Mouse (Mus musculus): Measurements from ENCODE around the gene Tmem167b. TPM values are rescaled to one million over a fixed set of nuclear protein-coding genes. Genes with fewer than 3 reads are reported as not detected.
A peak's percentile ranks its signal among the peaks of the same experiment; 100 is the strongest.

Tmem167b gene
- polyA plus RNA-seq (2012; rRNA removed): 10.8 and 14.8 TPM in 2 replicates
- polyA plus RNA-seq (2014; fragmentation: Nextera tagmentation; extraction: Ambion mirVana): 43.9 and 48.2 TPM in 2 replicates

GRCm38 (mm10) chr3:108562133-108562730 is at the start of gene Tmem167b:
Gene Tmem167b (minus strand): TSS chr3:108562466.
- peak; percentile 97 for ATAC-seq (ENCODE audit: low FRiP score, low read depth)
- Histone ChIP-seq H3K4me3 (replicated peaks; ENCODE audit: low read length) (peak within 1 kb of the TSS; percentile 68), H3K4me2 (replicated peaks; ENCODE audit: low read depth, low read length, severe bottlenecking) (peak within 1 kb of the TSS; percentile 89), H3K4me1 (ENCODE audit: control insufficient read depth, insufficient read depth, low read length) (peaks cover 12% of the 10 kb centered on the region; the same call in 1 of the 2 replicates), H3K27me3 (ENCODE audit: control insufficient read depth, insufficient read depth, low read length) (no peaks in the 10 kb centered on the region), H3K27ac (replicated peaks; ENCODE audit: low read depth, low read length) (peak within 1 kb of the TSS; percentile 88), H3K9ac (ENCODE audit: low read depth, low read length, severe bottlenecking) (peak within 1 kb of the TSS; percentile 72), H3K36me3 (ENCODE audit: control insufficient read depth, insufficient read depth, low read length) (peaks cover 25% of the 10 kb centered on the region), H3K9me3 (ENCODE audit: control insufficient read depth, low read length) (no peaks in the 10 kb centered on the region)
- DNase-seq (ENCODE audit: low spot score): peak; percentile 100
- WGBS: under 1% methylated on average over 45 of the region's 45 CpGs
- TF ChIP-seq POLR2A (IDR thresholded peaks at IDR 0.05; ENCODE audit: borderline replicate concordance, extremely low read depth, insufficient read depth, insufficient read length): no peak

GRCm38 (mm10) chr3:108608906-108609305 is 46.6 kb upstream of the Tmem167b start:
- DNase-seq (ENCODE audit: low spot score) (no peak), ATAC-seq (ENCODE audit: low FRiP score, low read depth) (no peak)
- H3K4me3 ChIP-seq (replicated peaks; ENCODE audit: low read length): no peak overlapping the region
- no peak overlapping the region for H3K9ac ChIP-seq (ENCODE audit: low read depth, low read length, severe bottlenecking)
- no peak overlapping the region for H3K4me2 ChIP-seq (replicated peaks; ENCODE audit: low read depth, low read length, severe bottlenecking)
- H3K27me3 ChIP-seq (ENCODE audit: control insufficient read depth, insufficient read depth, low read length): no peaks in the 10 kb centered on the region
- no peaks in the 10 kb centered on the region for H3K4me1 ChIP-seq (ENCODE audit: control insufficient read depth, insufficient read depth, low read length)
- WGBS: 78% methylated on average over 3 of the region's 3 CpGs
- no peak for TF ChIP-seq POLR2A (IDR thresholded peaks at IDR 0.05; ENCODE audit: borderline replicate concordance, extremely low read depth, insufficient read depth, insufficient read length)
- no peaks in the 10 kb centered on the region; the same call in 1 of the 2 replicates for H3K36me3 ChIP-seq (ENCODE audit: control insufficient read depth, insufficient read depth, low read length)
- H3K27ac ChIP-seq (replicated peaks; ENCODE audit: low read depth, low read length): no peak overlapping the region
- no peaks in the 10 kb centered on the region for H3K9me3 ChIP-seq (ENCODE audit: control insufficient read depth, low read length)

- Histone ChIP-seq H3K9me3 (ENCODE audit: control insufficient read depth, low read length) (no peaks in the 10 kb centered on the region), H3K27ac (replicated peaks; ENCODE audit: low read depth, low read length) (peak overlapping the region; percentile 10), H3K27me3 (ENCODE audit: control insufficient read depth, insufficient read depth, low read length) (no peaks in the 10 kb centered on the region), H3K36me3 (ENCODE audit: control insufficient read depth, insufficient read depth, low read length) (no peaks in the 10 kb centered on the region), H3K4me1 (ENCODE audit: control insufficient read depth, insufficient read depth, low read length) (peaks cover 2% of the 10 kb centered on the region; the same call in 1 of the 2 replicates), H3K4me3 (replicated peaks; ENCODE audit: low read length) (peak overlapping the region; percentile 60), H3K9ac (ENCODE audit: low read depth, low read length, severe bottlenecking) (peak overlapping the region; percentile 58), H3K4me2 (replicated peaks; ENCODE audit: low read depth, low read length, severe bottlenecking) (peak overlapping the region; percentile 98)
- DNase-seq (ENCODE audit: low spot score) (no peak), ATAC-seq (ENCODE audit: low FRiP score, low read depth) (peak; percentile 76)
- no peak for TF ChIP-seq POLR2A (IDR thresholded peaks at IDR 0.05; ENCODE audit: borderline replicate concordance, extremely low read depth, insufficient read depth, insufficient read length)
- under 1% methylated on average over 58 of the region's 61 CpGs for WGBS
Observed at GRCm38 (mm10) chr3:108591530-108592522, 29.6 kb upstream of the Tmem167b start.

- Histone ChIP-seq H3K27ac (replicated peaks; ENCODE audit: low read depth, low read length) (peak within 1 kb of the TSS; percentile 38), H3K4me1 (ENCODE audit: control insufficient read depth, insufficient read depth, low read length) (peaks cover 2% of the 10 kb centered on the region; the same call in 1 of the 2 replicates), H3K27me3 (ENCODE audit: control insufficient read depth, insufficient read depth, low read length) (no peaks in the 10 kb centered on the region), H3K9me3 (ENCODE audit: control insufficient read depth, low read length) (no peaks in the 10 kb centered on the region), H3K9ac (ENCODE audit: low read depth, low read length, severe bottlenecking) (peak within 1 kb of the TSS; percentile 58), H3K4me2 (replicated peaks; ENCODE audit: low read depth, low read length, severe bottlenecking) (peak within 1 kb of the TSS; percentile 98), H3K4me3 (replicated peaks; ENCODE audit: low read length) (peak within 1 kb of the TSS; percentile 60), H3K36me3 (ENCODE audit: control insufficient read depth, insufficient read depth, low read length) (no peaks in the 10 kb centered on the region)
- peak; percentile 95 for DNase-seq (ENCODE audit: low spot score)
- whole genome bisulfite sequencing: 7% methylated on average over 34 of the region's 44 CpGs
- peak; percentile 66; the same call in 1 of the 2 replicates for TF ChIP-seq POLR2A (IDR thresholded peaks at IDR 0.05; ENCODE audit: borderline replicate concordance, extremely low read depth, insufficient read depth, insufficient read length)
- peak; percentile 100 for ATAC-seq (ENCODE audit: low FRiP score, low read depth)
Observed at GRCm38 (mm10) chr3:108590786-108591529, 28.7 kb upstream of the Tmem167b start, which contains the start of gene Wdr47. Gene Wdr47 (plus strand): TSS chr3:108591279.

All from limb, embryonic 14.5 days (tissue).